Mouse (Mus musculus) hindbrain, embryonic 16.5 days (tissue): ENCODE results near the gene Xpo5. TPM values are rescaled to one million over a fixed set of nuclear protein-coding genes. Genes with fewer than 3 reads are reported as not detected.

ENCODE experiments used
- ATAC-seq: fragments of 200-750 bp; cut with Nextera tagmentation; 2 replicates; pipeline ENCODE4 v1.8.0; 2017; ENCODE audit warnings: moderate TSS enrichment, moderate library complexity
- H3K27ac ChIP-seq: fragments of 300-500 bp; sonication (generic); 2 replicates; pipeline ENCODE4 v1.5.1; 2014; ENCODE audit warnings: low read depth, mild to moderate bottlenecking, control low read depth, low read length, moderate library complexity
- H3K27me3 ChIP-seq: fragments of 300-500 bp; sonication (generic); replicated peaks from 2 replicates; pipeline ENCODE4 v1.6.1; 2014; ENCODE audit warnings: low read length; ENCODE audit not compliant: control insufficient read depth, insufficient read depth
- H3K36me3 ChIP-seq: fragments of 300-500 bp; sonication (generic); 2 replicates; pipeline ENCODE4 v1.6.1; 2014; ENCODE audit warnings: mild to moderate bottlenecking, low read length, moderate library complexity, mixed read lengths; ENCODE audit not compliant: control insufficient read depth, insufficient read depth
- H3K4me1 ChIP-seq: fragments of 300-500 bp; sonication (generic); 2 replicates; pipeline ENCODE4 v1.6.1; 2014; ENCODE audit warnings: low read depth, low read length; ENCODE audit not compliant: control insufficient read depth, insufficient read depth
- H3K4me2 ChIP-seq: fragments of 300-500 bp; sonication (generic); 2 replicates; pipeline ENCODE4 v1.6.1; 2014; ENCODE audit warnings: mild to moderate bottlenecking, low read length, control low read depth, moderate library complexity
- H3K4me3 ChIP-seq: fragments of 300-500 bp; sonication (generic); 2 replicates; pipeline ENCODE4 v1.5.1; 2014; ENCODE audit warnings: mild to moderate bottlenecking, low read length, control low read depth, moderate library complexity
- H3K9ac ChIP-seq: fragments of 300-500 bp; sonication (generic); 2 replicates; pipeline ENCODE4 v1.6.1; 2014; ENCODE audit warnings: low read depth, mild to moderate bottlenecking, control low read depth, low read length, moderate library complexity
- H3K9me3 ChIP-seq: fragments of 300-500 bp; sonication (generic); 2 replicates; pipeline ENCODE4 v1.6.1; 2014; ENCODE audit warnings: mild to moderate bottlenecking, low read length, moderate library complexity; ENCODE audit not compliant: control insufficient read depth
- WGBS: fragments of 180-500 bp; shearing (Covaris S2); extraction: QIAGEN DNeasy Blood & Tissue Kit; methylation state at CpG from one replicate; pipeline ENCODE4 v1.1.7; 2014; 5-methylcytosine and 5-hydroxymethylcytosine counted together
- polyA plus RNA-seq: library from polyadenylated mRNA; unstranded; fragments of >200 nt; fragmentation: Nextera tagmentation; extraction: Ambion mirVana; gene quantifications from 2 replicates; pipeline ENCODE4 v1.2.1, GENCODE M21; 2015

The Xpo5 gene
- polyA plus RNA-seq, 1 experiment from 2014 or later = 29.0 TPM

DNA sequence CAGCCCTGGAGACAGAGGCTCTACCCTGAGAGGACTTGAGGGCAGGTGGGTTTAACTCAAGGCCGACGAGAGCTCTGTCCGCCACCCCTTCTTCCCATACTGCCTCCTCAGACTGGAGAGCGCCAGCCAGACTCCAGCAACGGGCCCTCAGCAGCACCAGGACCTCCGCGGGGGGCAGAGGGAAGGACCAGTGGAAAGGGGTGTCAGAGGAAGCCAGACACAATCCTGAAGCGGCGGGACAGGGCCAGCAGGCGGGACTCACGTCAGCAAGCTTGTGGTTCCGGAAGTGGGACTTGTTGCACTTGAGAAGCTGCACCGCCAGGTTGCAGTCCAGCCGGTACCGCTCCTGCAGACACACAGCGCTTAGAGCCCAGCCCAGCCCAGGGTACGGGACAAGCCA, 57.1 kb downstream of the Xpo5 start:
- peaks cover 13% of the 10 kb centered on the region for H3K36me3 ChIP-seq
- 91% methylated on average over 17 of the region's 17 CpGs for WGBS

DNA sequence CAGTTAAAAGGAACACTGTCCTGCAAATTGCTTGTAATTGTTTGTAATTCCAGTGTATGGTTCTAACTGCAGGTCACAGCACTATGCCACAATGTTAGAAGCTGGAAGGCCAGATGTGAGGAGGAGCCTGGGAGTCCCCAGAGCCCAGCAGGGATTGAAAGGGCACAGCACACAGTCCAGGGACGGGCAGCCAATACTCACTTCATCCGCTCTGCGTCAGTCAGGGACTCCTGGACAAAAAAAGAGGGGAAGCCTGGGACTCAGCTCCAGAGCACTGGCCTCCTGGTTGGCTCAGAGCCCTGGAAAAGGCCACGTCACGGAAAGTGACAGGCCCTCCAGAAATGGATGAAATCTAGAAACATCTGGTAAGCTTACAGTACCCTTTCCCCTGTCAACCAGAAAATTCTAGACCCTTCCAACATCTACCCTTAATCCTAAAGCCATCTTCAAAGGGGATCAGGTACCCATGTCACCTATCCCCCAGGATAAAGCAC, 59.7 kb downstream of the Xpo5 start:
- no peak overlapping the region for H3K4me3 ChIP-seq
- WGBS = 84% methylated on average over 5 of the region's 5 CpGs
- no peaks in the 10 kb centered on the region for H3K4me1 ChIP-seq
- H3K9me3 ChIP-seq = no peaks in the 10 kb centered on the region
- no peak overlapping the region for H3K27ac ChIP-seq
- H3K4me2 ChIP-seq = no peak overlapping the region
- no peaks in the 10 kb centered on the region for H3K27me3 ChIP-seq
- no peak overlapping the region for H3K9ac ChIP-seq
- ATAC-seq = no peak
- H3K36me3 ChIP-seq = peaks cover 13% of the 10 kb centered on the region

More for the DNA sequence above, 57.1 kb downstream of the Xpo5 start:
- Histone ChIP-seq H3K9me3 (no peaks in the 10 kb centered on the region), H3K9ac (no peak overlapping the region), H3K4me3 (no peak overlapping the region), H3K4me2 (no peak overlapping the region), H3K27me3 (no peaks in the 10 kb centered on the region), H3K4me1 (peaks cover 6% of the 10 kb centered on the region; the same call in 1 of the 2 replicates), H3K27ac (no peak overlapping the region)
- no peak for ATAC-seq

DNA sequence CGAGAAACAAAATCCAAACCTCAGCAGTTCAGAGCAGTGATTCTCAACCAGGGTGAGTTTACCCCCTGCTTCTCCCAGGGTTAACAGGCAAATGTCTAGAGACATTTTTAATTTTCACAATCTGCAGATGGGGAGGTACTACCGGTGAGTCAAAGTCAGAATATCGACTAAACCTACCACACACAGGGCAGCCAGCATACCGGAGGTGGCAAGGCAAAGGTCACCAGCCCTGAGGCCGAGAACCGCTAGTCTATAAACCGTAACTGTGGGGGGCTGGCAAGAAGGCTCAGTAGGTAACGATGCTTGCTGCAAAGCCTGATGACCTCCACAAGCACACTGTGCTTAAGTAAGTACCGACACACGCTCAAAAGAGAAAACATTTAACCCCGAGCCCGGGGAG, 62.9 kb downstream of the Xpo5 start:
- Histone ChIP-seq H3K4me1 (no peaks in the 10 kb centered on the region), H3K9me3 (no peaks in the 10 kb centered on the region), H3K4me3 (no peak overlapping the region), H3K9ac (no peak overlapping the region), H3K27ac (no peak overlapping the region), H3K4me2 (no peak overlapping the region), H3K27me3 (no peaks in the 10 kb centered on the region), H3K36me3 (peaks cover 10% of the 10 kb centered on the region)
- WGBS = 82% methylated on average over 12 of the region's 12 CpGs
- ATAC-seq = no peak

DNA sequence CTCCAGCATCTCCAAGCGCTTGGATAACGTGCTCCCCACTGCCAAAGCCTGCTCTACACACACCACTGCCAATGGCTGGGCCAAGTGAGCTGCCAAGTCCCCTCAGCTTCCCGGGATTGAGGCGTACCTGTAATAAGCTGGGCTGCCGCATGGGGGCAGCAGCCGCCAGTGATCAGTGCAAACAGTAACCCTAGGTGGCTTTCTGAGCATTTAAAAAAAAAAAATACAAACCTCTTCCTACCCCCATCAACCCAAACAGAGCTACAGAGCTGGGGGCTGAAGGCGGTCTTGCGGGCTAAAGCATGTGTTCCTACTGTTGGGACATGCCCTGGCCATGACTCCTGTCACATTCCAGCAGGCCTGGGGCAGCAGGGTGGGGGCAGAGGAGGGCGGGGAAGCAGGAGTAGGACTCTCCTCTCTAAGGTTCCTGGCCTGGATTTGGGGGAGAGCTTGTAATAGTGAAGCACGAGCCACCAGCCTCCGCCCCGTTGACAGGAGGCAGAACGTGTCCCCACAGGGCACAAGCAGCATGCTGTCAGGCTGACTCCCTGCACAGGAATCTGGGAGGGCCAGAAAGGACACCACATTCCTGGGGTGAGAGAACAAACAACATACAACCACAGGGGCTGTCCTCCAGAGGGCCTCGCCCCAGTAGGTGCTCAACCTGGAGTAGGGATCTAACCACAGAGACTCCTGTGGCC, 63.5 kb downstream of the Xpo5 start:
- peaks cover 12% of the 10 kb centered on the region for H3K36me3 ChIP-seq
- H3K4me2 ChIP-seq = no peak overlapping the region
- ATAC-seq = peak; percentile 65
- H3K4me3 ChIP-seq = no peak overlapping the region
- no peaks in the 10 kb centered on the region for H3K27me3 ChIP-seq
- H3K9me3 ChIP-seq = no peaks in the 10 kb centered on the region
- H3K4me1 ChIP-seq = no peaks in the 10 kb centered on the region
- WGBS = 31% methylated on average over 14 of the region's 14 CpGs
- no peak overlapping the region for H3K27ac ChIP-seq
- no peak overlapping the region for H3K9ac ChIP-seq

DNA sequence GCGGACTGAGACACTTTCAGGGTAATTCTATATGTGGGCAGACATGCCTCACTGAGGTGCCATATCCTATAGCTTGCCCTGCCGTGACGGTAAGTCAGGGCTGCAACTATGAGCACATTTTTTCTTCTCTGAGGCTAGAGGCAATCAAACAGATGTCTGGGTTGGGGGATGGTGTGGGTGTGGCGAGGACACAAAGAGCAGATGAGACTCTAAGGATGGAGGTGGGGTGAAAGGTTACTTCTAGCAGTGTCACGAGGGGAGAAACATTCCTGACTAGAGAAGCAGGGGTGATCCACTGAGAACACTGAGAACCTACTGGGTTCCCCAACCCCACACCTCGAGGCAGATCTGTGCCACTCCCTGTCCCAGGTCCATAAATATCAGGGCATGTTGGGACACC, 64.4 kb downstream of the Xpo5 start:
- Histone ChIP-seq H3K36me3 (peaks cover 13% of the 10 kb centered on the region), H3K9me3 (no peaks in the 10 kb centered on the region)
- no peak for ATAC-seq

DNA sequence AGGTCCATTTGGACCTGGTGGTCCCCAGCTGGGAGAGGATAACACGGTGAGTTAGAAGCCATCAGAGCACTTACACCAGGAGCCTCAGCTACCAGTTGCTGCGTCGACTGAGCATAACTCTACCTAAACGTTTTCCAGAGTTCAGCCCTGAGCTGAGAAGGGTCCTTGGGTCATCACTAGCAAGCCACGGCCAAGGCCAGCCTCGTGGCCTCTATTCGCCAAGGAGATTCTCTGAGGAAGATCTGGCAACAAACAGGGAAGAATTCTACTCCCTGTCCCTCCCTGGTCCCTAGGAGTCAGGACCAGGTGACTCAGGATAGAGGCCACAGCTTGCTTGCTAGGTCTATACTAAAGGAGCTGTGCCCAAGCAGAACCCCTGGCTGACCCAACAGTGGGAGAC, 64.9 kb downstream of the Xpo5 start:
- Histone ChIP-seq H3K9ac (no peak overlapping the region), H3K36me3 (peaks cover 11% of the 10 kb centered on the region), H3K4me1 (no peaks in the 10 kb centered on the region), H3K27me3 (no peaks in the 10 kb centered on the region), H3K27ac (no peak overlapping the region), H3K9me3 (no peaks in the 10 kb centered on the region), H3K4me3 (no peak overlapping the region), H3K4me2 (no peak overlapping the region)
- 87% methylated on average over 7 of the region's 7 CpGs for WGBS
- ATAC-seq = no peak

More for the DNA sequence above, 64.4 kb downstream of the Xpo5 start:
- Histone ChIP-seq H3K4me3 (no peak overlapping the region), H3K4me1 (no peaks in the 10 kb centered on the region), H3K27me3 (no peaks in the 10 kb centered on the region), H3K4me2 (no peak overlapping the region), H3K27ac (no peak overlapping the region), H3K9ac (no peak overlapping the region)
- 67% methylated on average over 6 of the region's 6 CpGs for WGBS

DNA sequence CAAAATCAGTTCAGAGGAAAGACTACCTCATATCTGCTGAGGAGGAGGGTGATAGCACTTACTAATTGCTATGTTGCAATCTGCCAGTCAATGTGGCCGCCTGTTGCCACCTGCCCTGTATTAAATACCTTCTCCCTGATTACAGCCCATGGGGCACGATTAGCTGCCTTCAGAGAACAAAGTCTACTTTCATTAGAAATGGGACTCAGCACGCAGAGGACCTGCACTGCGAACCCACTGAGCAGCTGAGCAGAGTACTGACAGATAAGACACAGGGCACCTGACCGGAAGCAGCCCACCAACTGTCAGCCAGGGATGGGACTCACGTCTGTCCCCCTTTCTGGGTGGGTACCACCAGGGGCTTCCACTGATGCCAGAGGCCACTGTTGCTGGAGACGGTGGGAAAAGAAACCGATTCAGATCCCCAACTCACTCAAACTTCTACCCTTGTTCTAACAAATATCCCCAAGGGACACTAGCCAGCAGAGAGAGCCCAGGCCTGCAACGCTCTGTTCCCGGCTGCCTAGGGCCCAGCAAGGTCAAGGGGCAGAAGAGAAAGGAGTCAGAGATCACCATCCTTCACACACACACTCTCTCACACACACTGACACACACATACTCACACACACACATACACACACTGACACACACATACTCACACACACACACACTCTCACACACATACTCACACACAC, 65.6 kb downstream of the Xpo5 start:
- Histone ChIP-seq H3K27ac (no peak overlapping the region), H3K9ac (no peak overlapping the region), H3K4me2 (no peak overlapping the region), H3K9me3 (no peaks in the 10 kb centered on the region), H3K4me3 (no peak overlapping the region), H3K4me1 (no peaks in the 10 kb centered on the region), H3K27me3 (no peaks in the 10 kb centered on the region), H3K36me3 (peaks cover 7% of the 10 kb centered on the region)
- no peak for ATAC-seq
- 83% methylated on average over 10 of the region's 10 CpGs for WGBS

DNA sequence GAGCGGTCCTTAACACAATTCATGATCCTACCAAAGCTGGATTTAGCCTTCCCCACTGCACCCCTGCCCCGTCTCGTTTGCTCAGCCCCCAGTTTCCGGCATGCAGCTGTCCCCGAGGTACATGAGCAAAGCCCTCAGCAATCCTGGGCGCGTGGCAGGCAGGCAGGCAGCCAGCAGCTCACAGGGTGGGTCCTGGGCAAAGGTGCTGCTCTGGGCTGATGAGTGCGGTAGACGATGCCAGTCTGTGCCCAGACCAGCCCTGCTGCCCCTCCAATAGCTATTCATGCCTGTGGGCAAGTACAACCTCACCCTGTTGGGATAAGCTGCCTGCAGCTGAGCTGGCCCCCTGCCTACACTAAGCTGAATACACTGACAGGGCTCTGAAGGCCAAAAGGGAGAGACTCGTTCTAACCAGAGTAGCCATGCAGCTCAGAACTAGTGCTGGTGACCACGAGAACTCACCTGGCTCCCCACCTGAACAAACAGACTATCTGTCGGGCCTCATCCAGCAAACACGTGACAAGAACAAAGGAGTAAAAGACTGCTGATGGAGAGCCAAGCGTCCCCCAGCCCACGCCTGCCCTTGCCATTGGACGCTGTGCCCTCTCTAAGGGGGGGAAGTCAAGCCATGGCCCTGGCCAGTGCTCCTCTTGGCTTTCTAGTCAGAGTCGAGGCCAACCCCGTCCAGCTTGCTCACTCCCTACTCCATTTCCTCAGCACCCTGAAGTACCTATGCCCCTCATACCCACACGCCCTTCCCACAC, 67.4 kb downstream of the Xpo5 start:
- Histone ChIP-seq H3K9ac (no peak overlapping the region), H3K9me3 (no peaks in the 10 kb centered on the region), H3K27ac (no peak overlapping the region; the same call in 1 of the 2 replicates), H3K27me3 (no peaks in the 10 kb centered on the region), H3K4me2 (no peak overlapping the region), H3K4me3 (no peak overlapping the region), H3K36me3 (0 out of 2 replicates have a peak, but pooled peaks cover 3% of the 10 kb centered on the region), H3K4me1 (no peaks in the 10 kb centered on the region)
- no peak for ATAC-seq
- WGBS = 83% methylated on average over 19 of the region's 19 CpGs

DNA sequence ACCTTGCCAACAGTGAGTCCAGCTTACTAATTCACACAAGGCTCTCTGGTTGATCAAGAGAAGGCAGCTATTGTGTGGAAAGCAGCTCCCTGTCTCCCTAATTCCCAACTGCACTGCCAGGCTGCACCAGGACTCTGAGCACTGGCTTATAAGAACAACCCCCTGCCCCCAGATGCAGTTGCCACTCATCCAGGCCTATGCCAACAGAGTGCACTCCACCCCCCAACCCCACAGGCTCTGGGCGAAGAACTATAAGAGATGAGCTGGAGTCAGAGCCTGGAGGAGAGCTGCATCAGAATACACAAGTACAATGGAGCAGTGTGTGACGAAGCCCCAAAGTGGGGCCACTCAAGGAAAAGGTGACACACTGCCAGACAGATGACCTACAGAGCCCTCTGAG, 69.5 kb downstream of the Xpo5 start:
- Histone ChIP-seq H3K36me3 (peaks cover 3% of the 10 kb centered on the region; the same call in 1 of the 2 replicates), H3K9me3 (no peaks in the 10 kb centered on the region), H3K4me2 (no peak overlapping the region), H3K9ac (no peak overlapping the region), H3K27me3 (no peaks in the 10 kb centered on the region), H3K4me1 (no peaks in the 10 kb centered on the region), H3K4me3 (no peak overlapping the region), H3K27ac (no peak overlapping the region)
- ATAC-seq = no peak
- 77% methylated on average over 2 of the region's 2 CpGs for WGBS
